Mouse (Mus musculus): ENCODE results near the gene Gm5105. TPM values are rescaled to one million over a fixed set of nuclear protein-coding genes. Genes with fewer than 3 reads are reported as not detected.

Gm5105 gene
- total RNA-seq, 2 experiments from 2014 or later = 0.21 TPM; not detected in 1

Other genes starting within 250 kb of the Gm5105 start
- gene H2afz, start 202.9 kb downstream of the Gm5105 start, total RNA-seq (2021) = 100 to 1,000 TPM; 156 to 186 TPM
- gene Dnajb14, start 199.7 kb downstream of the Gm5105 start, total RNA-seq (2021) = 10 to 100 TPM; 44.5 to 46.3 TPM
- 10 to 100 TPM; 75.1 to 76.3 TPM for gene Lamtor3, start 148.9 kb downstream of the Gm5105 start, total RNA-seq (2021)
- 1 to 10 TPM; 2.5 to 2.9 TPM for gene Dapp1, start 85.8 kb downstream of the Gm5105 start, total RNA-seq (2021)
- 1 to 10 TPM; 2.6 to 2.7 TPM for gene 1110002E22Rik, start 2.3 kb downstream of the Gm5105 start, total RNA-seq (2021)
- gene Trmt10a, start 76.1 kb upstream of the Gm5105 start, total RNA-seq (2021) = 1 to 10 TPM; 5.8 to 7.3 TPM
- 1 to 10 TPM; 6.0 to 6.2 TPM for gene Mttp, start 77.6 kb upstream of the Gm5105 start, total RNA-seq (2021)
- not detected for gene 4930579F01Rik, start 126.4 kb upstream of the Gm5105 start, total RNA-seq (2021)
- gene Adh7, start 150.4 kb upstream of the Gm5105 start, total RNA-seq (2021) = not detected
- under 1 TPM; 0.60 to 0.62 TPM for gene Adh1, start 193.6 kb upstream of the Gm5105 start, total RNA-seq (2021)
- not detected for gene Adh6a, start 245.9 kb upstream of the Gm5105 start, total RNA-seq (2021)